7 mouse cellular contexts compared by ENCODE assay signal in genomic region chr4:140555273-140555672, GRCm38 (mm10).
DNase-seq lines count a peak whose midpoint lies in the region; ATAC-seq and TF ChIP-seq lines count a peak whose summit lies in the region.

No protein-coding gene starts in this region.

- peaks cover 61% of the 10 kb centered on the region for H3K36me3 ChIP-seq in heart, postnatal 0 days (replicated peaks; ENCODE audit: control insufficient read depth, insufficient read depth, low read length)

- H3K27me3 ChIP-seq in heart, postnatal 0 days (ENCODE audit: control insufficient read depth, insufficient read depth, low read length) = no peaks in the 10 kb centered on the region

- no peak overlapping the region for H3K27ac ChIP-seq in heart, postnatal 0 days (ENCODE audit: low read depth)

- 52% methylated on average over 7 of the region's 7 CpGs for WGBS in heart, postnatal 0 days

- peak; percentile 28; the same call in 1 of the 2 replicates for ATAC-seq in heart, postnatal 0 days (ENCODE audit: insufficient read depth, low read depth)

- H3K9me3 ChIP-seq in heart, postnatal 0 days (replicated peaks; ENCODE audit: control insufficient read depth, low read length) = no peaks in the 10 kb centered on the region

- peak; percentile 14 to 19 for DNase-seq in CD8-positive naive resting alpha-beta T cell, adult 2 months (ENCODE audit: low read depth in 2 of 2, low spot score in 2 of 2)
- DNase-seq in NIH3T3 (ENCODE audit: low read depth) = peak; percentile 70
- DNase-seq in cerebellum, postnatal 25 days = peak; percentile 82 to 87
- peak; percentile 36 for DNase-seq in heart, postnatal 0 days (ENCODE audit: low spot score)
- peak; percentile 52 for DNase-seq in layer of hippocampus, adult 9-10 months (ENCODE audit: low spot score)
- peak; percentile 45 for DNase-seq in lung, postnatal 25 days (ENCODE audit: low spot score)
- peak; percentile 45 to 48 for DNase-seq in right cerebral cortex, postnatal 36 days (ENCODE audit: low spot score in 2 of 2)

- peak; percentile 68 for TF ChIP-seq CTCF in heart, postnatal 0 days (IDR thresholded peaks at IDR 0.05; ENCODE audit: low read depth)

- TF ChIP-seq EP300 in heart, postnatal 0 days (IDR thresholded peaks at IDR 0.05; ENCODE audit: low read depth) = no peak

- H3K9ac ChIP-seq in heart, postnatal 0 days (replicated peaks; ENCODE audit: low read depth, low read length) = no peak overlapping the region

- no peaks in the 10 kb centered on the region for H3K4me1 ChIP-seq in heart, postnatal 0 days (ENCODE audit: control insufficient read depth, insufficient read depth)

- H3K4me2 ChIP-seq in heart, postnatal 0 days (ENCODE audit: low read depth, low read length) = no peak overlapping the region

- no peak overlapping the region for H3K4me3 ChIP-seq in heart, postnatal 0 days (ENCODE audit: low read depth, low read length)

Comparison
In these comparisons a context has a peak if more than half of its experiments do, and no peak if none do; other contexts are left out.
1. DNase-seq: peak in every context shown above with its lines; median percentile 84 in cerebellum, postnatal 25 days; 70 in NIH3T3; 52 in layer of hippocampus, adult 9-10 months; 46 in right cerebral cortex, postnatal 36 days; 45 in lung, postnatal 25 days; 36 in heart, postnatal 0 days; 16 in CD8-positive naive resting alpha-beta T cell, adult 2 months.